Mouse (Mus musculus) MEL (cell line): ENCODE data around the gene Cox17. TPM values are rescaled to one million over a fixed set of nuclear protein-coding genes. Genes with fewer than 3 reads are reported as not detected.

ENCODE experiments used
- DNase-seq: peaks from one replicate; pipeline ENCODE4 v3.0.0; 2011; ENCODE audit warnings: low read depth, low spot score
- H3K27ac ChIP-seq: 2 replicates; pipeline ENCODE4 v1.5.1; 2012; ENCODE audit warnings: low read depth, mild to moderate bottlenecking, control low read depth, low read length, moderate library complexity; ENCODE audit not compliant: control insufficient read depth
- H3K27me3 ChIP-seq, 2 experiments: fragments of 150-350 bp in 1 of 2; sonication (generic) in 1 of 2; 2 replicates each; pipeline ENCODE4 v1.6.1; 2012; ENCODE audit warnings: low read length in 2 of 2, mild to moderate bottlenecking in 2 of 2, improper control_type of control experiment in 1 of 2, moderate library complexity in 1 of 2; ENCODE audit not compliant: insufficient read depth in 2 of 2, control insufficient read depth in 1 of 2
- H3K36me3 ChIP-seq, 2 experiments: 2 replicates each; pipeline ENCODE4 v1.6.1; 2012 to 2014; ENCODE audit warnings: low read length in 2 of 2, improper control_type of control experiment in 1 of 2, inconsistent platforms in 1 of 2, mild to moderate bottlenecking in 1 of 2; ENCODE audit not compliant: insufficient read depth in 2 of 2, control insufficient read depth in 1 of 2
- H3K4me1 ChIP-seq, 2 experiments: fragments of 150-350 bp in 1 of 2; sonication (generic) in 1 of 2; 2 replicates each; pipeline ENCODE4 v1.6.1; 2012; ENCODE audit warnings: low read length in 2 of 2, improper control_type of control experiment in 1 of 2, mild to moderate bottlenecking in 1 of 2; ENCODE audit not compliant: insufficient read depth in 2 of 2, control insufficient read depth in 1 of 2
- H3K4me3 ChIP-seq, 2 experiments: fragments of 150-350 bp in 1 of 2; sonication (generic) in 1 of 2; 2 replicates each; pipeline ENCODE4 v1.5.1; 2012; ENCODE audit warnings: low read depth in 2 of 2, low read length in 2 of 2, mild to moderate bottlenecking in 2 of 2, moderate library complexity in 2 of 2, control low read depth in 1 of 2, improper control_type of control experiment in 1 of 2; ENCODE audit not compliant: control insufficient read depth in 1 of 2, insufficient read depth in 1 of 2
- H3K79me2 ChIP-seq: 2 replicates; pipeline ENCODE4 v1.6.1; 2012; ENCODE audit warnings: mild to moderate bottlenecking, low read length, moderate library complexity; ENCODE audit not compliant: control insufficient read depth, poor library complexity, insufficient read depth
- H3K9ac ChIP-seq: 2 replicates; pipeline ENCODE4 v1.6.1; 2012; ENCODE audit warnings: low read depth, mild to moderate bottlenecking, control low read depth, low read length, moderate library complexity; ENCODE audit not compliant: control insufficient read depth, poor library complexity, severe bottlenecking
- H3K9me3 ChIP-seq: fragments of 150-350 bp; sonication (generic); replicated peaks from 2 replicates; pipeline ENCODE4 v1.6.1; 2012; ENCODE audit warnings: mild to moderate bottlenecking, low read length, improper control_type of control experiment, moderate library complexity; ENCODE audit not compliant: insufficient read depth
- CHD2 ChIP-seq: IDR thresholded peaks from 2 replicates; pipeline ENCODE4 v1.6.1; 2011; ENCODE audit warnings: low read length, improper control_type of control experiment
- E2F4 ChIP-seq: IDR thresholded peaks from 2 replicates; pipeline ENCODE4 v1.6.1; 2011; ENCODE audit warnings: low read depth, low read length, improper control_type of control experiment, borderline replicate concordance
- ELF1 ChIP-seq: IDR thresholded peaks from 2 replicates; pipeline ENCODE4 v1.6.1; 2014; ENCODE audit warnings: low read depth, mild to moderate bottlenecking, inconsistent platforms, low read length, improper control_type of control experiment, moderate library complexity
- EP300 ChIP-seq, 2 experiments: IDR thresholded peaks; 2 replicates each; pipeline ENCODE4 v1.6.1; 2011; ENCODE audit warnings: improper control_type of control experiment in 2 of 2, low read length in 2 of 2, low read depth in 1 of 2, mild to moderate bottlenecking in 1 of 2
- ETS1 ChIP-seq: IDR thresholded peaks from 2 replicates; pipeline ENCODE4 v1.6.1; 2012; ENCODE audit warnings: low read depth, mild to moderate bottlenecking, inconsistent platforms, low read length, improper control_type of control experiment, moderate library complexity
- GATA1 ChIP-seq: IDR thresholded peaks from 2 replicates; pipeline ENCODE4 v1.6.1; 2011; ENCODE audit warnings: low read depth, low read length, improper control_type of control experiment
- HCFC1 ChIP-seq: IDR thresholded peaks from 2 replicates; pipeline ENCODE4 v1.6.1; 2012; ENCODE audit warnings: low read depth, mild to moderate bottlenecking, inconsistent platforms, low read length, improper control_type of control experiment, moderate library complexity
- JUND ChIP-seq: IDR thresholded peaks from 2 replicates; pipeline ENCODE4 v1.6.1; 2011; ENCODE audit warnings: low read depth, mild to moderate bottlenecking, improper control_type of control experiment, low read length
- KAT2A ChIP-seq: conservative IDR thresholded peaks from 2 replicates; pipeline ENCODE4 v1.6.1; 2012; ENCODE audit warnings: low read depth, low read length, improper control_type of control experiment, inconsistent platforms
- MAFK ChIP-seq: IDR thresholded peaks from 2 replicates; pipeline ENCODE4 v1.6.1; 2011; ENCODE audit warnings: low read depth, mild to moderate bottlenecking, low read length, improper control_type of control experiment, borderline replicate concordance
- MAX ChIP-seq: IDR thresholded peaks from 2 replicates; pipeline ENCODE4 v1.6.1; 2011; ENCODE audit warnings: low read length, improper control_type of control experiment
- MAZ ChIP-seq: IDR thresholded peaks from 2 replicates; pipeline ENCODE4 v1.6.1; 2012; ENCODE audit warnings: low read depth, mild to moderate bottlenecking, inconsistent platforms, low read length, improper control_type of control experiment
- MEF2A ChIP-seq: IDR thresholded peaks from 2 replicates; pipeline ENCODE4 v1.6.1; 2014; ENCODE audit warnings: low read depth, mild to moderate bottlenecking, inconsistent platforms, low read length, improper control_type of control experiment; ENCODE audit not compliant: poor library complexity, insufficient replicate concordance, severe bottlenecking; ENCODE audit errors: extremely low read depth
- MXI1 ChIP-seq: IDR thresholded peaks from 2 replicates; pipeline ENCODE4 v1.6.1; 2011; ENCODE audit warnings: mild to moderate bottlenecking, low read depth, low read length, improper control_type of control experiment
- MYC ChIP-seq: IDR thresholded peaks from 2 replicates; pipeline ENCODE4 v1.6.1; 2011; ENCODE audit warnings: low read depth, mild to moderate bottlenecking, low read length, improper control_type of control experiment, moderate library complexity
- NELFE ChIP-seq: IDR thresholded peaks from 2 replicates; pipeline ENCODE4 v1.6.1; 2011; ENCODE audit warnings: low read depth, low read length, improper control_type of control experiment
- POLR2AphosphoS2 ChIP-seq: IDR thresholded peaks from 2 replicates; pipeline ENCODE4 v1.6.1; 2011; ENCODE audit warnings: low read length, improper control_type of control experiment
- SMC3 ChIP-seq: IDR thresholded peaks from 2 replicates; pipeline ENCODE4 v1.6.1; 2011; ENCODE audit warnings: low read depth, low read length, improper control_type of control experiment
- TBP ChIP-seq: IDR thresholded peaks from 2 replicates; pipeline ENCODE4 v1.8.0; 2011; ENCODE audit warnings: low read depth, low read length, improper control_type of control experiment
- UBTF ChIP-seq: IDR thresholded peaks from 2 replicates; pipeline ENCODE4 v1.6.1; 2012; ENCODE audit warnings: low read depth, mild to moderate bottlenecking, inconsistent platforms, low read length, improper control_type of control experiment, moderate library complexity, borderline replicate concordance; ENCODE audit not compliant: insufficient read depth
- USF1 ChIP-seq: IDR thresholded peaks from 2 replicates; pipeline ENCODE4 v1.6.1; 2014; ENCODE audit warnings: low read depth, mild to moderate bottlenecking, inconsistent platforms, low read length, improper control_type of control experiment, moderate library complexity
- ZC3H11A ChIP-seq: IDR thresholded peaks from 2 replicates; pipeline ENCODE4 v1.6.1; 2012; ENCODE audit warnings: low read depth, mild to moderate bottlenecking, inconsistent platforms, low read length, improper control_type of control experiment
- ZKSCAN1 ChIP-seq: IDR thresholded peaks from 2 replicates; pipeline ENCODE4 v1.6.1; 2012; ENCODE audit warnings: low read depth, mild to moderate bottlenecking, inconsistent platforms, low read length, improper control_type of control experiment, moderate library complexity
- ZMIZ1 ChIP-seq: IDR thresholded peaks from 2 replicates; pipeline ENCODE4 v1.6.1; 2012; ENCODE audit warnings: low read depth, mild to moderate bottlenecking, inconsistent platforms, low read length, improper control_type of control experiment, moderate library complexity
- polyA plus RNA-seq, 2 experiments: library from polyadenylated mRNA; stranded (reverse) in 1 of 2; unstranded in 1 of 2; fragments of >175 nt in 1 of 2; fragments of >200 nt in 1 of 2; gene quantifications; 2 replicates each; pipeline versions ENCODE4 v1.2.1 to v1.2.4; 2012; ENCODE audit warnings: low replicate concordance in 2 of 2, low read depth in 1 of 2; ENCODE audit not compliant: insufficient read length in 2 of 2, insufficient read depth in 1 of 2, missing spikeins in 1 of 2
- total RNA-seq: library from RNA; depleted of rRNA; stranded (reverse); fragments of 300-350 nt; gene quantifications from 2 replicates; pipeline ENCODE4 v1.2.3, GENCODE M21; 2012

Gene Cox17
- total and polyA plus RNA-seq, 3 experiments, result 269 to 295 TPM; not detected in 1

- 0 out of 2 replicates have a peak, but pooled peaks have one; percentile 11 for TF ChIP-seq USF1
- TF ChIP-seq GATA1, result no peak; the same call in 1 of the 2 replicates
- TF ChIP-seq ZMIZ1, result peak; percentile 77
- no peak for TF ChIP-seq ELF1
- peak; percentile 39 for TF ChIP-seq MXI1
- TF ChIP-seq SMC3, result no peak
- TF ChIP-seq UBTF, result no peak
- TF ChIP-seq TBP, result 0 out of 2 replicates have a peak, but pooled peaks have one; percentile 41
- no peak for TF ChIP-seq MAFK
- no peak for TF ChIP-seq POLR2AphosphoS2
- no peak for TF ChIP-seq JUND
- TF ChIP-seq CHD2, result no peak
- TF ChIP-seq, all 39 proteins: peak for 13
Measured at GRCm38 (mm10) chr16:38373439-38373838, 26.6 kb downstream of the Cox17 start (continued).

- Histone ChIP-seq H3K27ac (peak overlapping the region; percentile 100), H3K36me3 (peaks cover 3 to 42% of the 10 kb centered on the region in 2 experiments; a peak in 3 of 4 replicates), H3K9me3 (no peaks in the 10 kb centered on the region), H3K27me3 (no peaks in the 10 kb centered on the region), H3K4me3 (peak overlapping the region; percentile 56 to 60), H3K79me2 (peaks cover 25% of the 10 kb centered on the region), H3K9ac (peak overlapping the region; percentile 80), H3K4me1 (peaks cover 23 to 54% of the 10 kb centered on the region in 2 experiments)
- no peak for TF ChIP-seq ZKSCAN1
- TF ChIP-seq USF1, result no peak
- no peak for TF ChIP-seq EP300 (IDR thresholded peaks at IDR 0.05; ENCODE audit: low read depth in 1 of 2, low read length in 2 of 2)
- no peak for TF ChIP-seq KAT2A
- no peak for TF ChIP-seq MEF2A
- no peak for TF ChIP-seq GATA1
- no peak for TF ChIP-seq CHD2
- no peak for TF ChIP-seq ETS1
- TF ChIP-seq HCFC1, result no peak
- TF ChIP-seq NELFE, result no peak
- TF ChIP-seq MAZ, result no peak
- TF ChIP-seq POLR2AphosphoS2, result no peak
- no peak for TF ChIP-seq SMC3
- TF ChIP-seq MYC, result no peak
- no peak for TF ChIP-seq ZC3H11A
- no peak for TF ChIP-seq MAX
- TF ChIP-seq E2F4, result no peak
- peak; percentile 64 for DNase-seq
Measured at GRCm38 (mm10) chr16:38373941-38374340, 27.1 kb downstream of the Cox17 start.
